Mouse (Mus musculus) left cerebral cortex, adult 9 months (tissue): ENCODE data around the gene Fry.

Experiments used
- DNase-seq, 2 experiments: peaks; one replicate each; pipeline ENCODE4 v3.0.0; 2022; ENCODE audit warnings: low spot score in 2 of 2

The Fry gene

DNA sequence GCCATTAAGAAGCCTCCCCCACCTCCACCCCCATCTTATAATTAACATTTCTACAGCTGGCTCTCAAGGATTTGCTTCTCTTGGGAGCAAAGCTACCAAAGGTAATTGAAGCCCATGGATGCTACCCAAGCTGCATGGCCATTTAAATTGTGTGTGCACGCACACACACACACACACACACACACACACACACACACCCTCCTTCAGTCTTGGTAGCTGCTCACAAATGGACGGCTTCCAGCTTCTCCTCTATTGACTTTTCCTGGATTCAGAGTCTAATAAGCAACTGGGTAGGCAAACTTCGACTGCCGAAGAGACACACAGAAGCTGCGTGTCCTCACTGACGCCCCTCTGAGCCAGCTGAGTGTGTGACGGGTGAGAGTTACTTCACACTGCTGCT lies 11.7 kb downstream of the Fry start:
- DNase-seq, result no peak

DNA sequence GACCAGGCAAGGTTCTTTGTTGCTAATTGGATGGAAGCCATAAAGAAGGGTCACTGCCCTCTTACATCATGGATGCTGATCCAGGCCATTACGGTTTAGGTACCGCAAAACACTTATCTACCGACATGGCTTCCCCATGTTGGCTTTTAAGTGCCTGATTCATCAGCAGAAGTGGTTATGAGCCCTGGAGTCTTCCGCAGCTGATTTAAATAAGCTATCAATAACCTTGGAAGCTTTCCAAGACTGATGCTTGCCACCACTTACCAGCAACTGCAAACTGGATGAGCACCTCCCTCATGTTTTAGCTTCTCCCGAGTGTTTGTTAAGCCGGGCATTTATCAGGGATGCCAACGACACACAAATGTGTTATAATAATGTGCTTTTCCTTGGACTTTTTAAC lies 12.7 kb downstream of the Fry start:
- no peak for DNase-seq

DNA sequence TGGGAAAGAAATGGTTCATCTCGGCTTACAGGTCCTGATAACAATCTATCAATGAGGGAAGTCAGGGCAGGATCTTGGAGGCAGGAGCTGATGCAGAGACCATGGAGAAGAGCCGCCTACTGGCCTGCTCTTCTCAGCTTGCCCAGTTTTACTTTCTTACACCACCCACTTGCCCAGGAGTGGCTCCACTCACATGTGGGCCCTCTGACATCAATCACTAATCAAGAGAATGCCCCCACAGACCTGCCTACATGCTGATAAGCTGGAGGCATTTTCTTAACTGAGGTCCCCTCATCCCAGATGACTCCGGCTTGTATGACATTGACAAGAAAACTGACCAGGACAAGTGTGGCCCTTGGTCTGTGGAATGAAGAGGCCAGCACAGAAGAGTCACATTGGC lies 16.2 kb downstream of the Fry start:
- DNase-seq, result no peak

DNA sequence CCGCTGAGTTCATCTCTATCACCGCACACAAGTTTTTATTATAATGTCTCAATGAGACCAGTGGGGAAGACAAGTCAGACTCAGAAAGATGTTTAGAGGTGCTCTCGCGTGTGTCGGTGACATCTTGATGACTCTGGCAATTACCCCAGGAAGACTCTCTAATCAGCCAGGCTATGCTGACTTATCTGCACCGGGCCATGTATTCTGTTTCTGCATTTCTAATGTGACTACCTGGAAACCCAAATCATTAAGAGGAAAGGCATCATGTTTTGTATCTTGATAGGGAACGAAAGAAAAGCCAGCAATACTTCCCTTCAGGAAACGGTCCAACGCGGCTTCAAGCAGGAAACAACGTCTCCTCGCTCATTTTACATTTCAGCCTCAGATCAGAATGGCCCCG lies 17.1 kb downstream of the Fry start:
- DNase-seq, result no peak

DNA sequence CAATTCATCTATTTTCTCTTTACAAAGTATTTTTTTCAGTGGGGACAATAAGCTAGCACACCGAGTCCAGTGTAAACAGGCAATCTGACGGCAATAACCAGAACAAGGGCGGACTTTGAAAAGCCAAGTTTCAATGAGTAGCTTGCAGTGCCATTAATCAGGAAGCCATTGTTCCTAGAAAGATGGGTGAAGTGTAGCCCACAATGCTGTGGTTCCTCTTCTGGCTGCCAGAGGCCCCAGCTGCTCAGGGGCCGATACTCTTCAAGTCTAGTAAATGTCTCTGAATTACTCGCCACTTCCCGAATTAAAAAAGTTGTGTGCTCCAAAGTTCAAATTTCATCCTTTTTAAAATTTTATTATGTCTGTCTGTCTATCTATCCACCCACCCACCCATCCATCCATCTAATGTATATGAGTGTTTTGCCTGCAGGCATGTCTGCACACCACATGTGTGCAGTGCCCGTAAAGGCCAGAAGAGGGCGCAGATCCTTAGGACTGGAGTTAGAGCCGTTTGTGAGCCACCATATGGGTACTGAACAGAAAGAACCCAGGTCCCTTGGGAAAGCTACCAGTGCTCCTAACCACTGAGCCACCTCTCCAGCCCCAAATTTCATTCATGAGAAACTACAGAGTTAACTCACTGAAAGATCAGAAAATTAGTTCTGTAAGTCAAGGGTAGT lies 19.5 kb downstream of the Fry start:
- no peak for DNase-seq

DNA sequence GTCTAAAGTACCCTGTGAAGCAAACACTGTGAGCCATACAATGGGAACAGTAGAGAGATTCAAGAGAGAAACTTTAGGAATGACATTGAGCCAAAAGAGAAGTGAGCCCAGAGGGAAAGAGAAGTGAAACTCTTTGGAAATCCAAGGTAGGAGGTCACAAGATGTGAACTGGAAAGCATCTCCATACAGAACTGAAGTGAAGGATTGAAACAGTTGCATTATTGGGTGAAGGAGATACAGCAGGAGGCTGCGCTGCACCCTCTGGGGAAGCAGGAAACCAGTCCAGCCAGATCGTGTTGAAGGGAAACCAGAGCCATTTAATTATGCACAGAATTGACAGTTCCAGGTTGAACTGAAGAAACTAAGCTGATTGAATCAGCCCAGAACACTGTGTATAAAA lies 22.1 kb downstream of the Fry start:
- no peak for DNase-seq

DNA sequence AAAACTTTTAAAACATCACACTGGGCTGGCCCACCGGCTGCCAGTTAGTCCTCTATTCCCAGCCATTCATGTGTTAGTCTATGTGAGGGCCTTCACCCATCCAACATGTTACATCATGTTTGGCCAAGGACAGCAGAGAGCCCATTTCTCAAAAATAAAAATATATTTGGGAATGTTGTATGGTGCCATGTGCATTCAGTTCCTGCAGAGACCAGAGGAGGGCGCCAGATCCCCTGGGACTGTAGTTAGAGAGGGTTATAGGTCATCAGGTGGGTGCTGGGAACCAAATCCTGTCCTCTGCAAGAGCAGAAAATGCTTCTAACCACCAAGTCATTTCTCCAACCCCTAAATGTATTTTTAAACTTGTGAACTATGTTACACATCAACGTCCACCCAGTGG lies 27.5 kb downstream of the Fry start:
- no peak for DNase-seq

DNA sequence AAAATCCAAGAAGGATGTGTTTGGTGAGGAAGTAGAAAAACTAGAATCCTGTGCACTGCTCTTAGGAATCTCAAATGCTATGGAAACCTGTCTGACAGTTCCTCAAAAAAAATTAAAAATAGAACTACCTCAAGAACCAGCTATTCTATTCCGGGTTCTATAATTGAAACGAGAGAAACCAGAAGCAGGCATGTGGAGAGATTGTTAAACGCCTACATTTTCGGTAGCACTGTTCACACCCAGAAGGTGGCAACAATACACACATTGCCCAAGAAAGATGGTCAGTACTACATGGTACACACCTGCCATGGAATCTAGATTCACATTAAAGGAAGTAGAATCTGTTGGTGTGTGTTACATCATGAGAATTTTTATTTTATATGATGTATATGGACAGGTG lies 28.2 kb downstream of the Fry start:
- DNase-seq, result no peak

DNA sequence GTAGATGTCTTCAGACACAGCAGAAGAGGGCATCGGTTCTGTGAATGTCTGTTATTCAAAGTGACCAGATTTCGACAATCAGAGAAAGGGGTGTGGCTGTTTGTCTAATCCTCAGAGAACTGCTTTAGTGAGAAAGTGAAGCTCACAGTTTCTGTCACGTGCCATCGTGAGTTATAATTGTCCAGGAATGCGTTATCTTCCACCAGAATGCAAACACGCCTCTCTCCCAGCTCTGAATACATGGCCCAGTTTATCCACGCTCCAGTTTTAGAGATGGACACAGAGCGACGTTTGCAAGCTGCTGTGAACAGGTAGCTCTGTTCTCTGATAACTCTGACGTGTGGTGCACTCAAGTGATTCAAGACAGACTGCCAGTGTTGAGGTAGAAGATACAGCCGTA lies 31.3 kb downstream of the Fry start:
- DNase-seq, result peak in 1 of 2 experiments; percentile 46

DNA sequence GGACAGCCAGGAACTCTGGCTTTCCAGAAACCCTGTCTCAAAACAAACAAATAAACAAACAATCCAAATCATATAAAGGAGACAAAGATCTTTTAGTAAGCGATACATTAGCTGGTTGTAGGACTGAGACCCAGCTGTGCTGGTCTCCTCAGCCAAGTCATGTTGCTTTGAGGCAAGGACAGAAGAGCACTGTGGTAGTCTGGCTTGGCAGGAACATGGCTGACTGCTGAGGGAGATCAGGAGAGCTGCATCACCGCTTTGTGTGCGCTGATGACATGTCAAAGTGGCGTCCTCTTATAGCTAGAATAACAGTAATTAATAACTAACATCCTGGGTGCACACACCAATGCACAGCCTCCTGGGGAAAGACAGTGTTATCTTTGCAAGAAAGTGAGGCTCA lies 32.5 kb downstream of the Fry start:
- DNase-seq, result no peak

DNA sequence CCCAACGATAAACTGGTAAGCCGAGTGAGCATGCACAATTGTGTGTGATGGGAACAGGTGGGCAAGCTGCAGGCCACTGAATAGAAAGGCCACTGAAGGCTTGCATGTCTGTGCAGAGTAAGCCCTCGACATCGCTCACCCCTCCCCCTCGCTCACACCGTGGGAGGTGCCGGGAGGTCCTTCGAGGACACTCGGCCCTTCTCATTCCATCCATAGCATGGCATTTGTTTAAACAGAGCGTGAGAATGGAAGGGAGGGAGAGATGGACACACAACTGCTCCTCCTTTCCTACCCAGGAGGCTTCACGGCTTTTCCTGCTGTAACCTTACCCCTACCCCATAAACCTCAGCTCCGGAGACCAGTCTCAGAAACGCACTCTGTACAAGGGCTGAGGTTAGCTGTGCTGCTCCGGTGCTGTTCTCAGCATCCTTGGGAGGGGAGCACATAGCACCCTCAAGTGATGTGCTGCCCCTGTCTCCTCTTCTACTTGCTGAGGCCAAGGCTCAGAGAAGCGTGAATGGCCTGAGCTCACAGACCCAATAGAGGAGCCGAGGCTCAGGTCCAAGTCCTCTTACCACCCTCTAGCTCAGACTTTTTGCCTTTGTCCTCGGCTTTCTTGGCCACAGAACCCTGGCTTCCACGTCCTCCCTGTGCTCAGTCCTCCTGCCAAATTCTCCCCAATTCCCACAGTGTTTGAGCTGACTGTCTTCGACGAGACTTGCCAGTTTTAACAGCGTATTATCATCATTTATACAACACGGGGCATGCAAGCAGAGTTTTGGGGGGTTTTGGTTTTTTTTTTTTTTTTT lies 33.8 kb downstream of the Fry start:
- DNase-seq, result peak in 1 of 2 experiments; percentile 38

DNA sequence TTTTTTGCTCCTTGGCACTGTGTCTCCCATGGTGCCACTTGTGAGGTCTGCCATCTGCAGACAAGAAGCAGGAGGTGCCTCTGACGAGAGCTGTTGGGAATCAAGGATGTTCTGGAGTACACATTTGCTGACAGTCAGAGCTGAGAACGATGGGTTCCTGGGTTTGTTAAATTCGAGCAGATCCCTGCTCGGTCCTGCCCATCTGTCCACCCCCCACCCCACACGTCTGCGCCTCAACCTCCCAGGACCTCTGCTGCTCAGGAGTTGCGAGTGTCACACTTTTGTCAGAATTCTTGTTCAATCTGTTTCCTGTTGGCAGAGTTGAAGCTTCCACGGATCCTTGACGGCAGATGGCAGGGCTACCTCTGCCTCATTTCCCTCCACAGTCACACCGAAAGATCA lies 34.4 kb downstream of the Fry start:
- DNase-seq, result no peak

DNA sequence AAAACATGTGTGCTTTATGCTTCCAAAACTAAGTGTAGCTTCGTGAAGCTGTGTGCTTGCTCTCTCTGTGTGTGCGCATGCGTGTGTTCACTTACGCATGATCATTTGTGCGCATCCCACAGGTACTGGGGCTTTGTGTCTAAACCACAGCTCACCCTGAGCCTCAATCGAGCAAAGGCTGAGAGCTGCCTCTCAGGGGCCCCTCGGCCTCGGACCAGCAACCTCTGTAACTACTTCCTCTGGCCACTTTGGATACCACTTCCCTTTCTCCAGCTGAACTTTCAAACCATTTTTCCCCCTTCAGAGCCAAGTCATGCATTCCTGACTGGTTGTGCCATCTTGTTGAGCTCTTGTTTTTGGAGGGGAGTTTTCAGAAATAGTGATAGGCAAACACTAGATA lies 36.9 kb downstream of the Fry start:
- no peak for DNase-seq

DNA sequence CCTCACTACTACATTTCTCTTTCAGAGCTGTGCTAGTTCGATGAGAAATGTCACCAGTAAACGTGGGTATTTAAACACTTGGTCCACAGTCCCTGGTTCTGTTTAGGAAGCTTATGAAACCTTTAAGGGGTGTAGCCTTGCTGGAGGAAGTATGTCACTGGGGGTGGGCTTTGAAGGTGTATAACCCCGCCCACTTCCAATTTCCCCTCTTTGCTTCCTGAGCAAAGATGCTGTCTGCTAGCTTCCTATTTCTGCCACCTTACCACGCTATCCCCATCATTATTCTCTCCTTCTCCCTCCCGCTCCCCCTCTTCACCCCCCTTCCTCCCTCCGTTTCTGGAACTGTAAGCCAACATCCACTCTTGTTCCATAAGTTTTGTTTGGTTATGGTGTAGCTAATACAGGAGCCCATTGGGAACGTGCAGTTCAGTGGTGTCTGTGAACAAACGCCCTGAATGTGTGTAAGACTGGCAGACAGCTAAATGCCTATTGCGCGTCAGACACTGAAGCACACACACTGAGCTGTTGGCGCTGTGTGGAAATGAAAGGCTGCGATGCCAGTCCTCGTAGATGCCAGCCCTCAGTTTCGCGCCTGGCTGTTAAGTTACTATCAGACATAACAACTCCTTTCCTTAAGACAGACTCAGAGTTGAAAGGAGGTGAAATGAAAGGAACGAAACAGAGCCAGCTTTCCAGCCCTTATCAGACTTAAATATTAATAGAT lies 37.8 kb downstream of the Fry start:
- peak in 1 of 2 experiments; percentile 42 for DNase-seq

DNA sequence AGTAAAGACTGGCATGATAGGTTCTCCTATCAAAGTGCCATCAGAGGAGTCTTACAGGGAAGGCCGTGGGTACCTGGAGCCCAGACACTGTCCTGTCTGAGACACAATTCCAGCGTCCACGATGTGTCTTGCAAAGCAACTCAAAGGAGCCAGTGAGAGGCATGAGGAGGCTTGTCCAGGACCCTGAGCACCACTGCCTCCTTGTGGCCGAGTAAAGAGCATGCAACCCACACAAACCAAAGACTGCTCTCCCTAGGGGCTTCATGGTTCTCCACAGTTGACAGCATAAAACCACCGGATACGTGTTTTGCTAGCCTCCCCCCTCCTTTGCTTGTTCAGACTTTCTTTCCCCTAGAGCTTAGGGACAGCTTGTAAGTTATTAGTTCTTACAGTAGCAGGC lies 39.2 kb downstream of the Fry start:
- no peak for DNase-seq

DNA sequence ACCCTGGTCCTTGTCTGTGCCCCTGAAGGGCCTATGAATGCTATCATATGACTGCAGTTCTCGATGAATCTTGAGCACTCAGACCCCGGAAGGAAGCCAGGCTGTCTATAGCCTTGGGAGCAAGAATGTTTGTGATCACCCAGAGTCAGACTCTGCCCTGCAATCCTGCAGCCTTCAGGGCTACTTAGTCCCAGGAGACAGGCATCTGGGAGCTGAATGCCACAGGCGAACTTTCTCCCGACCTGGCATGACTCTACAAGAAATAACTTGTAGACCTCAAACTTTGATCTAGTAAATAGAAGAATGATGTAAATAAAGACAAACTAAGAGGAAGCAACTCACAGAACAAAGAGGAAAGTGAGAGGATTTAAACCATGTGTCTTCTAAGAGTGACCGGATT lies 40.7 kb downstream of the Fry start:
- no peak for DNase-seq

DNA sequence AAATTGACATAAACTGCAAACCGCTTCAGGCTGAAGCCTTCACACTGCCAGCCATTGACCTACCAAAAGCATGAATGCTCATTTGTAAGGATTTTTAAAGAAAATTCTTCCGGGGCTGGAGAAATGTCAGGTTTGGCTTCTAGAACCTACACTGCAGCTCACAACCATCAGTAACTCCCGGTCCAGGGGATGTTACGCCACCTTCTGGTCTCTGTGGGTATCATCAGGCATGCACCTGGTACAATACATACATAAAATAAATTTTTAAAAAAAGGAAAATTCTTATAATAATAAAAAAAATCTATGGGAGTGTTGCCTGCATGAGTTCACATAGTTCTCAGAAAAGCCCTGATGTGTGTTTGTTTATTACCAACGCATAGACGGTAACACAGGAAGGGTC lies 42.7 kb downstream of the Fry start:
- DNase-seq, result no peak

DNA sequence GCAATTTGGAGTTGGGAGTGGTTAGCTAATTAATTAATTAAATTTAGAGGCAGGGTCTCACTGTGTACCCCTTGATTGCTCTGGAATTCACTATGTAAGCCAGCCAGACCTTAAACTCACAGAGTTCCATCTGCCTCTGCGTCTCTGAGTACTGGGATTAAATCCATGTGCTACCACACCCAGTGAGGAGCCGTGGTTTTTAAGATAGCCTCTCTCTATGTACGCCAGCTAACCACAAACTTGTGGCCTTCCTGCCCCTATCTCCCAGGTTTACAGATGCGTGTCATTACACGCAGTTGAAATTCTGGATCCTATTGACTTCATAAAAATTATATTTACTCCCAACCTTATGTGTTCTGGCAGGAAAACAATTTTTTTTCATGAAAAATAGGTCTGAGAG lies 43.5 kb downstream of the Fry start:
- no peak for DNase-seq

DNA sequence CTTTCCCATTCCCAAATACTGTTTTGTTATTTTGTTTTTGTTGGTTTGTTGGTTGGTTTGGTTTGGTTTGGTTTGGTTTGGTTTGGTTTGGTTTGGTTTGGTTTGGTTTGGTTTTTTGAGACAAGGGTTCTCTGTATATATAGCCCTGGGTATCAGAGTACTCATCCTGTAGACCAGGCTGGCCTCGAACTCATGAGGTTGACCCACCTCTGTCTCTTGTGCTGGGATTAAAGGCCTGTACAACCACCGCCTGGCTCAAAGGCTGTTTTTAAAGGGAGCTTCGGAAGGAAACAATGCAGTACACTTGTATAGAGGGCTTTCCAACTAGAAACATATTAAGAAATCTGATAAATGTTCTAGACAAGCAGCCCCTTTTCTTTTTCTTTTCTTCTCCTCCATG lies 46.2 kb downstream of the Fry start:
- no peak for DNase-seq

DNA sequence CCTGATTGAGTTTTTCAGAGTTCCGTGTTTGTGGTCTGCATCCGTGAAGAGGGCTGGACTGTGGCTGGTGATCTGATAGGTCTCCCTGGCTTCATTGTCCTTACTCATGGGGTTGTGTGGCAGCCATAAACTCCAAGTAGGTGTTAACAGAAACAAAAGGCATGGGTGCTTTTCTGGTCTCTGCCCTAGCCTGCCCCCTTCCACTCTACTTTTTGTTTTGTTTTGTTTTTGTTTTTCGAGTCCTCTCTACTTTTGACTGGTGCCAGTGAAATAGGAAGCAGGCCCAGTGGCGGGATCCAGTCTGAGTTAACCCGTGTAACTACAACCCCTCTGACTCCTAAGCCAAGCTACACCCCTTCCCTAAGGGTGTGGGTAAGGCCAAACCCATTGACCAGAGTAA lies 48.4 kb downstream of the Fry start:
- DNase-seq, result no peak

DNA sequence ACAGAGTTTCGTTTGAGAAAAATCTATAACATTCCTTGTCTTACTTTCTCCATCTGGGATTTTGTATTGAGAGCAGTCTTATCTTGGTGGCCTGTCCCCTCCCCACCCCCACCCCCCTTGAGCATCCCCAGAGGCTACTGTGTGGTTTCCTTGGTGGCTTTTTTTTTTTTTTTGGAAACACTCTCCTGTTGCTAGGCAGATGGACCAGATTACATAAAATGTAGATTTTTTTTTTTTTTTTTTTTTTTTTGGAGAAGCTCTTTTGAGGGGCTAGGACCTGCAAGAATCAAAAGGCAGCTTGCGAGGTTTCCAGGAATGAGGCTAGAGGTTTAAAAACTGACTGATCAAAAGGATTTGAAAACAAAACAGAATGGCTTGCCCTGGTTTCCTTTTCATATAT lies 48.8 kb downstream of the Fry start:
- no peak for DNase-seq

DNA sequence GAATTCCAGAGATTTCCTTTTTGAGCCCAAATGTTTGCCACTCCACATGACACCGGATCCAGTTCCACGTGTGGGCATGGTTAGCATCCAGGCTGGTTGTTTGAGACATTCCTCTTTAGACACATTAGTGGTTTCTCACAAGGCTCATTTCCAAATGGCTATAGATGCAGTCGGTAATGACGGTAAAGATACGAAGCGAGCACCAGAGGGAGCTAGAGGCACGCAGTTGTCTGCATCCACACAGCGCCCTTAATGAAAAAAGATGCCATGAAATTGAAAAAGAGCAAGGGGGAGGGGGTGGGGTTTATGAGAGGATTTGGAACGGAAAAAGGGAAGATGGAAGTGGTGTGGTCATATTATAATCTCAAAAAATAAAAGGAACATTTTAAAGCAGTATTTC lies 50.3 kb downstream of the Fry start:
- peak in 1 of 2 experiments; percentile 72 for DNase-seq

DNA sequence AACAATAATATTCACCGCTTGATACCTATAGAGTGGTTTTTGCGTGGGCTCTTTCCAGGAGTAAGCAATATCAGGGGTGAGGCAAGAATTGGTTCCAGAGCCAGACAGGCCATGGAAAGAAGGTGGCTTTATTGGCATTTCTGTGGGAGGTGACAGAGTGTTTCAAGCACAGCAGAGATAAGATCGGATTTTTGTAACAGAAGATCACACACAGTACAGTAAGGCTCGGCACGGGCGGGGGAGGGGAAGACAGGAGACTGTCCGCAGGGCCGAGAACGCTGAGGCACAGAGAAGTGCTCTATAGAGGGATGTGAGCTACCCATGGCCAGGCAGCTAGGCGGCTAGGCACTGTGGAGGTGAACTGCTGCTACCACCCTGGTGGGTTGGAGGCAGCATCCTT lies 53.1 kb downstream of the Fry start:
- no peak for DNase-seq
